Comparison of ENCODE assay signal across 8 mouse cellular contexts in genomic region chr8:66496998-66497577, GRCm38 (mm10). TPM values are rescaled to one million over a fixed set of nuclear protein-coding genes. Genes with fewer than 3 reads are reported as not detected.
DNase-seq lines count a peak whose midpoint lies in the region; ATAC-seq lines count a peak whose summit lies in the region.

No protein-coding gene starts in this region.

- no peaks in the 10 kb centered on the region for H3K36me3 ChIP-seq in heart, embryonic 11.5 days (ENCODE audit: control insufficient read depth, insufficient read depth, low read length)
- no peaks in the 10 kb centered on the region for H3K36me3 ChIP-seq in midbrain, embryonic 14.5 days (ENCODE audit: control insufficient read depth, insufficient read depth, low read length)

- peak; percentile 2 to 12 for DNase-seq in heart, adult 9 months (ENCODE audit: low spot score in 2 of 2)
- peak; percentile 14 to 16 for DNase-seq in CD8-positive naive resting alpha-beta T cell, adult 2 months (ENCODE audit: low read depth in 2 of 2, low spot score in 2 of 2)
- DNase-seq in c-Kit-positive CD71-positive TER-119-negative erythroid progenitor cells, embryonic 14.5 days (ENCODE audit: low read depth), result peak; percentile 42
- DNase-seq in layer of hippocampus, adult 9-10 months (ENCODE audit: low spot score), result peak; percentile 59
- peak; percentile 89 for DNase-seq in midbrain, embryonic 14.5 days
- DNase-seq in thymus, postnatal 25 days, result peak; percentile 3

- no peaks in the 10 kb centered on the region for H3K27me3 ChIP-seq in heart, embryonic 11.5 days (ENCODE audit: control insufficient read depth, insufficient read depth, low read length)
- no peaks in the 10 kb centered on the region for H3K27me3 ChIP-seq in midbrain, embryonic 14.5 days (ENCODE audit: control insufficient read depth, insufficient read depth, low read length)

- 34% methylated on average over 4 of the region's 4 CpGs for WGBS in heart, embryonic 11.5 days (ENCODE audit: insufficient replicate concordance)
- 37% methylated on average over 4 of the region's 4 CpGs for WGBS in midbrain, embryonic 14.5 days

- H3K9me3 ChIP-seq in heart, embryonic 11.5 days (replicated peaks; ENCODE audit: control insufficient read depth, low read length), result no peaks in the 10 kb centered on the region
- no peaks in the 10 kb centered on the region for H3K9me3 ChIP-seq in midbrain, embryonic 14.5 days (ENCODE audit: control insufficient read depth, low read length)

- no peak overlapping the region for H3K9ac ChIP-seq in heart, embryonic 11.5 days (ENCODE audit: low read depth, low read length)
- H3K9ac ChIP-seq in midbrain, embryonic 14.5 days (replicated peaks; ENCODE audit: low read length), result no peak overlapping the region

- H3K4me3 ChIP-seq in heart, embryonic 11.5 days (ENCODE audit: low read depth, low read length), result no peak overlapping the region
- H3K4me3 ChIP-seq in midbrain, embryonic 14.5 days (replicated peaks; ENCODE audit: low read depth, low read length), result no peak overlapping the region

- no peaks in the 10 kb centered on the region for H3K4me1 ChIP-seq in heart, embryonic 11.5 days (ENCODE audit: control insufficient read depth, insufficient read depth, low read length)
- no peaks in the 10 kb centered on the region for H3K4me1 ChIP-seq in midbrain, embryonic 14.5 days (ENCODE audit: control insufficient read depth, insufficient read depth, low read length)

- no peak overlapping the region for H3K4me2 ChIP-seq in heart, embryonic 11.5 days
- H3K4me2 ChIP-seq in midbrain, embryonic 14.5 days (ENCODE audit: low read length), result no peak overlapping the region

- H3K27ac ChIP-seq in heart, embryonic 11.5 days (ENCODE audit: low read depth, low read length), result no peak overlapping the region
- H3K27ac ChIP-seq in midbrain, embryonic 14.5 days (replicated peaks; ENCODE audit: low read depth, low read length), result no peak overlapping the region

- no peak for ATAC-seq in heart, embryonic 11.5 days (replicated peaks; ENCODE audit: insufficient number of reproducible peaks, low FRiP score, low TSS enrichment)
- ATAC-seq in granulocyte monocyte progenitor cell, adult 5-6 weeks (replicated peaks; ENCODE audit: poor library complexity, severe bottlenecking), result peak; percentile 67
- peak; percentile 25; the same call in 1 of the 2 replicates for ATAC-seq in midbrain, embryonic 14.5 days (ENCODE audit: low FRiP score, low TSS enrichment)

RNA-seq across cellular contexts. Expression of gene Tma16, which starts 10.8 kb away (rescaled TPM):
- polyA plus RNA-seq in heart, embryonic 11.5 days (2014; fragmentation: Nextera tagmentation; extraction: Ambion mirVana), result 8.9 and 10.2 TPM in 2 replicates
- total RNA-seq in granulocyte monocyte progenitor cell, adult 5-6 weeks (2014; fragmentation: Nextera tagmentation), result 25.6 and 30.7 TPM in 2 replicates
- total RNA-seq in granulocyte monocyte progenitor cell, adult 5-6 weeks (2017), result 47.9 and 55.5 TPM in 2 replicates
- 10.7 and 11.2 TPM in 2 replicates for polyA plus RNA-seq in midbrain, embryonic 14.5 days (2014; fragmentation: Nextera tagmentation; extraction: Ambion mirVana)

RNA-seq across cellular contexts. Expression of gene Tktl2, which starts 14.5 kb away (rescaled TPM):
- polyA plus RNA-seq in heart, embryonic 11.5 days (2014; fragmentation: Nextera tagmentation; extraction: Ambion mirVana), result not detected in 2 replicates
- total RNA-seq in granulocyte monocyte progenitor cell, adult 5-6 weeks (2014; fragmentation: Nextera tagmentation), result not detected in 2 replicates
- not detected in 2 replicates for total RNA-seq in granulocyte monocyte progenitor cell, adult 5-6 weeks (2017)
- polyA plus RNA-seq in midbrain, embryonic 14.5 days (2014; fragmentation: Nextera tagmentation; extraction: Ambion mirVana), result 0.04 TPM in 1 of 2 replicates, not detected in the other

Comparison
In these comparisons a context has a peak if more than half of its experiments do, and no peak if none do; other contexts are left out.
1. DNase-seq: peak in every context shown above with its lines; median percentile 89 in midbrain, embryonic 14.5 days; 59 in layer of hippocampus, adult 9-10 months; 42 in c-Kit-positive CD71-positive TER-119-negative erythroid progenitor cells, embryonic 14.5 days; 15 in CD8-positive naive resting alpha-beta T cell, adult 2 months; 7 in heart, adult 9 months; 3 in thymus, postnatal 25 days.